Mouse (Mus musculus) E14TG2a.4 (cell line): Measurements from ENCODE around the gene Vmp1.

Experiments used
- H3K27me3 ChIP-seq: 2 replicates; pipeline ENCODE4 v1.6.1; 2014; ENCODE audit warnings: low read length, control low read depth; ENCODE audit not compliant: insufficient read depth
- H3K36me3 ChIP-seq: 2 replicates; pipeline ENCODE4 v1.6.1; 2014; ENCODE audit warnings: low read length, control low read depth; ENCODE audit not compliant: insufficient read depth
- H3K4me1 ChIP-seq: replicated peaks from 2 replicates; pipeline ENCODE4 v1.6.1; 2014; ENCODE audit warnings: low read depth, low read length, control low read depth
- H3K4me3 ChIP-seq: replicated peaks from 2 replicates; pipeline ENCODE4 v1.5.1; 2014; ENCODE audit warnings: mild to moderate bottlenecking, low read length
- H3K9me3 ChIP-seq: 2 replicates; pipeline ENCODE4 v1.6.1; 2014; ENCODE audit warnings: low read length, control low read depth
- CTCF ChIP-seq: conservative IDR thresholded peaks from 2 replicates; pipeline ENCODE4 v1.5.1; 2014; ENCODE audit warnings: low read length
- NANOG ChIP-seq: IDR thresholded peaks from 2 replicates; pipeline ENCODE4 v1.6.1; 2014; ENCODE audit warnings: borderline replicate concordance, low read length, mixed read lengths
- POU5F1 ChIP-seq: IDR thresholded peaks from 2 replicates; pipeline ENCODE4 v1.6.1; 2014; ENCODE audit warnings: low read length, borderline replicate concordance

Gene Vmp1

DNA sequence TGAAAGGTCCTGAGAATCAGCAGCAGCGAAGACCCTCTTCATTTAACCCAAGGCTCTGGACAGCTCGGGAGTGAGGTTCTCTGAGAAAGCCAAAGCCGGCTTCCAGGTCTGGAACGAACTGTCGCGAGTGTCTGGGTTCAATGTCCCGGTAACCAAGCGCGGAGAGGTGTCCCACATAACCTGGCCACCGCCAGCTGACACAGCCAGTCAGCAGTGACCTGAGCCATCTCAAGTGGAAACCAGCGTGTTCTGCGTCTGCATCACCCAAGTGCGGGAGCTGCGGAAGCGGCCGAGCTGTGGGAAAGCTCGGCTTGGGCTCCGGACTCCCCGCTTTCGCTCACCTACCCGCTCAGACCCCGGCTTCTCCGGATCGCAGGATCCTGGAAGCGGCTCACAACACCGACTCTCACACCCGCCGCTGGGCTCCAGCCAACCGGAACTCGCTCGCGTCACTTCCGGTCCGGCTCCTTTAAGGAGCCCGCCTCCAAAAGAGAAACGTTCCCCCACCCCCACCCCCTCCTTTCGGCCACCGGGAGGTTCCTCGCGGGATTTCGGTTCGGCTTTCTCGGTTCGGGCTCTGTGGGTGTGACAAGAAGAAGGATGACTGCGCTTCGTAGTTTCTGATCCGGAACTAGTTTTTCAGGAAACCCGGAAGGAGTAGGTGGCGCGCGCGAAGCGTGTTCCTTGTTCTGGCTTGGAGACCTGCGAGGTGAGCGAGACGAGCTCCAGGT, at the start of gene Vmp1, which contains the start of gene Ptrh2:
TSS of gene Vmp1 (minus strand) at position 442 of the 731 bp plus-strand sequence.
TSS of gene Ptrh2 (plus strand) at position 591 of the 731 bp plus-strand sequence.
- TF ChIP-seq NANOG (no peak), POU5F1 (no peak), CTCF (no peak)
- Histone ChIP-seq H3K4me1 (peaks cover 38% of the 10 kb centered on the region), H3K27me3 (no peaks in the 10 kb centered on the region), H3K4me3 (peak within 1 kb of the TSS; percentile 98), H3K9me3 (no peaks in the 10 kb centered on the region), H3K36me3 (peaks cover 35% of the 10 kb centered on the region)

DNA sequence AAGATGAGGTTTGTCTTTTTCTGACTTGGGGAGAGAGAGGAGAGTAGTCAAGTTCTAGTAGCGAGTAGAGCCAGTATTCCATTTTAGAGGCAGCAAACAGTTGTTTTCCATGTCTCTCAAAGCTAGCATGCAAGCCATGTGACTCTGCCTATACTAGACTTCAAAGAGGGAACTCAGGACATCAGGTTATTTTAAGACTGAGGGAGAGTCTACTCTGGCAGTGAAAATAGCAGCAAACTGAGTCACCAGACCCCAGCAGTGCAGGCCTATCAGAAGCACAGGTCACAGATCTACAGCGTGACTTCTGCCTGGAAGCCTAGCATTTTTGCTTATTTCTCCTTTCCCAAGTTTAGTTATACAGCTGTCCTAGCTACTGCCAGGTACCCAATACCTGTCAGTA, 47.8 kb upstream of the Vmp1 start:
- Histone ChIP-seq H3K4me3 (no peak overlapping the region), H3K36me3 (peaks cover 87% of the 10 kb centered on the region), H3K4me1 (no peaks in the 10 kb centered on the region), H3K27me3 (no peaks in the 10 kb centered on the region), H3K9me3 (no peaks in the 10 kb centered on the region)
- TF ChIP-seq POU5F1, result no peak
- TF ChIP-seq CTCF, result no peak
- TF ChIP-seq NANOG, result no peak

- no peak overlapping the region for H3K4me3 ChIP-seq
- TF ChIP-seq NANOG (no peak), POU5F1 (no peak), CTCF (no peak)
- no peaks in the 10 kb centered on the region for H3K9me3 ChIP-seq
Measured at GRCm38 (mm10) chr11:86725607-86726006, 42.0 kb upstream of the Vmp1 start.

DNA sequence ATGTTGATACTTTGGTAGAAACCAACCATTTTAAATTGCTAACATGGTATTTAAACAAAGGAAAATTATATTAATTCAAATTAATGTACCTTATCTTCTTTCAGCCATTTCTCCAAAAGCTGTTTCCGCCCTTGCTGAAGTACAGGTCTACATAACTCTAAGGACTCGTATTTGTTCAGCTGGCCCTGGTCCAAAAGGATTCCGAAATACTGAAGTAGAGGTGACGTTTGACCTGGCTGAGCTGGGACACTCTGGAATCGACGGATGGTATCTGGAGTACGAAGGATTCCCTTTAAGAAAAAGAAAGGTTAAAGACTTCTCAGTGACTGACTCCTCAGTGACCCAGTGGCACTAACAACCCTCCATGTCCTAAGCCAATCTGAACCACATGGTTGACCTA, 41.3 kb upstream of the Vmp1 start:
- Histone ChIP-seq H3K4me3 (no peak overlapping the region), H3K4me1 (no peaks in the 10 kb centered on the region), H3K36me3 (peaks cover 88% of the 10 kb centered on the region), H3K27me3 (no peaks in the 10 kb centered on the region), H3K9me3 (no peaks in the 10 kb centered on the region)
- TF ChIP-seq CTCF (no peak), POU5F1 (no peak), NANOG (no peak)

More at GRCm38 (mm10) chr11:86725607-86726006, 42.0 kb upstream of the Vmp1 start:
- peaks cover 87% of the 10 kb centered on the region for H3K36me3 ChIP-seq
- H3K4me1 ChIP-seq, result no peaks in the 10 kb centered on the region
- H3K27me3 ChIP-seq, result no peaks in the 10 kb centered on the region

DNA sequence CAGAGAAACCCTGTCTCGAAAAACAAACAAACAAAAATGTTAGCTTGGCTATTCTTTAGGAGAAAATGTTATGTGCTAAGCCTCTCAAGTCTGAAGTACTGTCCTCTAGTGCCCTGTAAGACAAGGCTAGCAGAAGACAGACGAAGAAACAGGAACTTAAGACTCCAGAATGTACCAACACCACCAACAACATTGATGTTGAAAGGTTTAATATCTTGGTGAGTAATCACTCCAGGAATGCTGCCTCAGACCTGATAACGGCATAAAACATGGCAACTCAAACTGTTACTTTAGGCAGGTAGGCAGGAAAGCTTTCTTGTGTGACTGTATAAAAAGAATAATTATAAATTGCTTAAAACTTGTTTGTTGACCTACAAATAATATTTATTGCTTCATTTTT, 40.4 kb upstream of the Vmp1 start:
- Histone ChIP-seq H3K27me3 (no peaks in the 10 kb centered on the region), H3K9me3 (no peaks in the 10 kb centered on the region), H3K4me3 (no peak overlapping the region), H3K36me3 (peaks cover 90% of the 10 kb centered on the region), H3K4me1 (no peaks in the 10 kb centered on the region)
- TF ChIP-seq NANOG, result no peak
- TF ChIP-seq CTCF, result no peak
- no peak for TF ChIP-seq POU5F1

- Histone ChIP-seq H3K27me3 (no peaks in the 10 kb centered on the region), H3K36me3 (peaks cover 89% of the 10 kb centered on the region), H3K4me1 (no peaks in the 10 kb centered on the region), H3K9me3 (no peaks in the 10 kb centered on the region), H3K4me3 (no peak overlapping the region)
- TF ChIP-seq NANOG (no peak), POU5F1 (no peak)
Measured at GRCm38 (mm10) chr11:86719390-86719789, 35.8 kb upstream of the Vmp1 start.

DNA sequence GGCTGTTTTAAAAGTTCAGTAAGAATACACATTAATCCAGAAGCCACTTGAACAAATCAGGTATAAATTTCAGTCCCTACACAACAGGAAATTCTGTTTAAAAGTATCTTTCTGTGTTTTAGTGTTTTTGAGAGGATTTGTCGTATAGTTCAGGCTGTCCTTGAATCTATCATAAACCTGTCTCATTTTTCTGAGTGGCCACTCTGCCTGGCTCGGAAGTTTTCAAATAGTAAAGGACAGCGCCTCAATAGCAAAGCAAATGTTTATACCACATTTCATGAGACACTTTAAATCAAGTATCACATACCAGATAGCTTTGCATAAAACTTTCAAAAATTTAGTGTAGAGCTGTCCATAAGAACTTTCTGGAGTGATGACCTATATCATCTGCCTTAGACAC, 34.7 kb upstream of the Vmp1 start:
- TF ChIP-seq CTCF (no peak), POU5F1 (no peak), NANOG (no peak)
- Histone ChIP-seq H3K4me1 (no peaks in the 10 kb centered on the region), H3K27me3 (no peaks in the 10 kb centered on the region), H3K4me3 (no peak overlapping the region), H3K36me3 (peaks cover 91% of the 10 kb centered on the region), H3K9me3 (no peaks in the 10 kb centered on the region)

DNA sequence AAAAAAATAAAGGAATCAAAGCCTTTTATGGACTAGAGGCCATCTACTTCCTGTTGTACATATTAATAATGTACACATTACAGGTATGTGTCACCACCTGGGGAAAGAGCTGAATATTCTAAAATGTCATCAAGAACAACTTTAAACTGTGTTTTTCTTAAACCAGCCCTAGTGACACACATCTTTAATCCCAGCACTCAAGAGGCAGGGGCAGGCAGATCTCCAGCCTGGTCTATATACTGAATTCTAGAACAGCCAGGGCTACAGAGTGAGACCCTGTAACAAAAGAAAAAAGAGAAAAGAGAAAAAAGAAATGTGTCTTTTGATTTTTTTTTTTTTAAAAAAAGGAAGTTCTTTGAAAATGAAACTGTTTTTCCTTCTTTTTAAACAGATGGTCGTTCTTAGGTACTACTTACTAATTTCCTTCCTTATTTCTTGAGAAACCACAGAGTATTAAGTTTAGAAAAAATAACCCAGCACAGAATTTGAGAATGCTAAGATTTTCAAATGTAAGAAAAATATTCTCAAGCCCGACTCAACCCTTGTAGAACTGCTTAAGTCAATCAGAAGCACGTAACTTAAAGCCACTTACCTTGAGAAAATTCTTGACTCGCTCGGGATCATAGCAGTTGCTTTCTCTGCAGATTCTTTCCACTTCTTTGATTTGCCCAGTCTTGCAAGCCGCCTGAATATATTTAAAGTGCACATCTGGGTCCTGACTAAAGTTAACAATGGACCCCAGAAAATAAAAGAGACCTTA, 33.9 kb upstream of the Vmp1 start:
- peaks cover 92% of the 10 kb centered on the region for H3K36me3 ChIP-seq
- TF ChIP-seq CTCF (no peak), POU5F1 (no peak), NANOG (no peak)
- H3K27me3 ChIP-seq, result no peaks in the 10 kb centered on the region
- no peaks in the 10 kb centered on the region for H3K4me1 ChIP-seq
- no peak overlapping the region for H3K4me3 ChIP-seq
- no peaks in the 10 kb centered on the region for H3K9me3 ChIP-seq

DNA sequence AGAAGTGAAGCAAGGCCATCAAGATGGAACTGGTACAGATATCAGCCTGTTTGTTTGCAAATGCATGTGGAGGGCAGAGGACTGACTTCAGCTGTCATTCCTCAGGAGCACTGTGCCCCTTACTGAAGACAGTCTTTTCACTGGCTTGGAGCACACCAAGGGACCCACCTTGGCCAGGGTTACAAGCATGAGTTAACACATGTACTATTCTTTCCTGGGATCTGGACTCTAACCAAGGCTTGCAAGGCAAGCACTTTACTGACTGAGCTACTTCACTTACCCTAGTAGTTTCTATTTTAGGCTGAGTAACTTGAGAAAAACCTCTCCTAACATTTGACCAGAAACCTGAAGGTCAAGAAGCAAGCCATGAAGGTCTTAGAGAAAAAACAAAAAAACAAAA, 31.0 kb upstream of the Vmp1 start:
- Histone ChIP-seq H3K9me3 (no peaks in the 10 kb centered on the region), H3K4me3 (no peak overlapping the region), H3K36me3 (peaks cover 95% of the 10 kb centered on the region), H3K27me3 (no peaks in the 10 kb centered on the region), H3K4me1 (no peaks in the 10 kb centered on the region)
- TF ChIP-seq NANOG (no peak), CTCF (no peak), POU5F1 (no peak)
